Mouse (Mus musculus): ENCODE data around the gene Lmntd2. TPM values are rescaled to one million over a fixed set of nuclear protein-coding genes. Genes with fewer than 3 reads are reported as not detected.
A peak's percentile ranks its signal among the peaks of the same experiment; 100 is the strongest.

The Lmntd2 gene
- polyA plus RNA-seq, 1 experiment: 6.8 TPM

- no peaks in the 10 kb centered on the region; the same call in 1 of the 2 replicates for H3K27me3 ChIP-seq (ENCODE audit: control insufficient read depth, insufficient read depth, low read length)
- H3K4me3 ChIP-seq (ENCODE audit: extremely low read depth, insufficient read depth, insufficient read length): no peak overlapping the region
- no peak for DNase-seq (ENCODE audit: low read depth in 1 of 2, low spot score in 2 of 2)
- H3K27ac ChIP-seq (ENCODE audit: insufficient read depth, low read length): no peak overlapping the region
- H3K4me1 ChIP-seq (ENCODE audit: control insufficient read depth, insufficient read depth, insufficient read length): peaks cover 4% of the 10 kb centered on the region; the same call in 1 of the 2 replicates
- 88% methylated on average over 12 of the region's 12 CpGs for WGBS
- no peak for TF ChIP-seq CTCF (IDR thresholded peaks at IDR 0.05; ENCODE audit: extremely low read depth, insufficient read depth, insufficient read length, insufficient replicate concordance)
- TF ChIP-seq POLR2A (IDR thresholded peaks at IDR 0.05; ENCODE audit: low read depth, low read length): no peak
- H3K36me3 ChIP-seq (ENCODE audit: control insufficient read depth, insufficient read depth, low read length): no peaks in the 10 kb centered on the region
These were observed 3.7 kb downstream of the Lmntd2 start for GRCm38 (mm10) chr7:141210137-141210536.

DNA sequence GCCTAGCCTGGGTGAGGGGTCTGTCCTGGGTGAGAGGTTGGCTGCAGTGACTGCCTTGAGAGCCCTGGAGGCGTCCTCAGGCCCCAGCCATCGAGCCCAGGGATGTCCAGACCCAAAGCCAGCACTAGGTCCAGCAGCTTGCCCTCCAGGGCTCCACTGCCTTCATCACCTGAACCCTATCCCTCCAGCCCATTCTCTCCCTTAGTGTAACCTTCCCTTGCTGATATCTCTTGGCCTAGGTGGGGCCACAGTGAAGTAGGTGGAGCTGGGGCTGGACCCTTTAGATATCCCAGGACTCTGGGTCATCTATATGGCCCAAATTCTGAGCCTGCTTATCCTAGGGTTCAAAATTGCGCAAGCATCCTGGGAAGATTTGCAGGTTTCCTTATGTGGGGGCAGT is 4.4 kb downstream of the Lmntd2 start:
- no peaks in the 10 kb centered on the region for H3K36me3 ChIP-seq (ENCODE audit: control insufficient read depth, insufficient read depth, low read length)
- no peaks in the 10 kb centered on the region; the same call in 1 of the 2 replicates for H3K27me3 ChIP-seq (ENCODE audit: control insufficient read depth, insufficient read depth, low read length)
- TF ChIP-seq CTCF (IDR thresholded peaks at IDR 0.05; ENCODE audit: extremely low read depth, insufficient read depth, insufficient read length, insufficient replicate concordance) (no peak), POLR2A (IDR thresholded peaks at IDR 0.05; ENCODE audit: low read depth, low read length) (no peak)
- DNase-seq (ENCODE audit: low read depth in 1 of 2, low spot score in 2 of 2): no peak
- WGBS: 65% methylated on average over 3 of the region's 3 CpGs
- no peak overlapping the region for H3K4me3 ChIP-seq (ENCODE audit: extremely low read depth, insufficient read depth, insufficient read length)
- peak overlapping the region; percentile 12; the same call in 1 of the 2 replicates for H3K27ac ChIP-seq (ENCODE audit: insufficient read depth, low read length)
- H3K4me1 ChIP-seq (ENCODE audit: control insufficient read depth, insufficient read depth, insufficient read length): no peaks in the 10 kb centered on the region

GRCm38 (mm10) chr7:141206182-141206937 is 7.5 kb downstream of the Lmntd2 start:
- no peaks in the 10 kb centered on the region for H3K27me3 ChIP-seq (ENCODE audit: control insufficient read depth, insufficient read depth, low read length)
- TF ChIP-seq CTCF (IDR thresholded peaks at IDR 0.05; ENCODE audit: extremely low read depth, insufficient read depth, insufficient read length, insufficient replicate concordance) (no peak), POLR2A (IDR thresholded peaks at IDR 0.05; ENCODE audit: low read depth, low read length) (no peak)
- H3K27ac ChIP-seq (ENCODE audit: insufficient read depth, low read length): no peak overlapping the region
- H3K4me3 ChIP-seq (ENCODE audit: extremely low read depth, insufficient read depth, insufficient read length): no peak overlapping the region
- 89% methylated on average over 18 of the region's 18 CpGs for WGBS
- no peaks in the 10 kb centered on the region for H3K36me3 ChIP-seq (ENCODE audit: control insufficient read depth, insufficient read depth, low read length)
- no peaks in the 10 kb centered on the region for H3K4me1 ChIP-seq (ENCODE audit: control insufficient read depth, insufficient read depth, insufficient read length)
- DNase-seq (ENCODE audit: low read depth in 1 of 2, low spot score in 2 of 2): no peak

DNA sequence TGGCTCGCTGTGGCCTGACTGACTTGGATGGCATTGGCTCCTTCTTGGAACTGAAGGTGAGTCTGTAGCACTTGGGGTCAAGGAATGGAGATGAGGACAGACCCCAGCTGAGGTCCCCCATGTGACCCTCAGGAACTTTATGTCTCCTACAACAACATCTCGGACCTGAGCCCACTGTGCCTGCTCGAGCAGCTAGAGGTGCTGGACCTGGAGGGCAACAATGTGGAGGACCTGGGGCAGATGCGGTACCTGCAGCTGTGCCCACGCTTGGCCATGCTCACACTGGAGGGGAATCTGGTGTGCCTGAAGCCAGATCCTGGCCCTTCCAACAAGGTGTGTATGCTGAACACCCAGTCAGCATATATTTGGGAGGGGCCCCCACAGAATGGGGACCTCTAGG is 8.4 kb downstream of the Lmntd2 start:
- H3K4me3 ChIP-seq (ENCODE audit: extremely low read depth, insufficient read depth, insufficient read length): no peak overlapping the region
- no peak overlapping the region for H3K27ac ChIP-seq (ENCODE audit: insufficient read depth, low read length)
- no peaks in the 10 kb centered on the region for H3K4me1 ChIP-seq (ENCODE audit: control insufficient read depth, insufficient read depth, insufficient read length)
- H3K36me3 ChIP-seq (ENCODE audit: control insufficient read depth, insufficient read depth, low read length): no peaks in the 10 kb centered on the region
- TF ChIP-seq CTCF (IDR thresholded peaks at IDR 0.05; ENCODE audit: extremely low read depth, insufficient read depth, insufficient read length, insufficient replicate concordance) (no peak), POLR2A (IDR thresholded peaks at IDR 0.05; ENCODE audit: low read depth, low read length) (no peak)
- WGBS: 96% methylated on average over 5 of the region's 5 CpGs
- no peak for DNase-seq (ENCODE audit: low read depth in 1 of 2, low spot score in 2 of 2)
- no peaks in the 10 kb centered on the region for H3K27me3 ChIP-seq (ENCODE audit: control insufficient read depth, insufficient read depth, low read length)

DNA sequence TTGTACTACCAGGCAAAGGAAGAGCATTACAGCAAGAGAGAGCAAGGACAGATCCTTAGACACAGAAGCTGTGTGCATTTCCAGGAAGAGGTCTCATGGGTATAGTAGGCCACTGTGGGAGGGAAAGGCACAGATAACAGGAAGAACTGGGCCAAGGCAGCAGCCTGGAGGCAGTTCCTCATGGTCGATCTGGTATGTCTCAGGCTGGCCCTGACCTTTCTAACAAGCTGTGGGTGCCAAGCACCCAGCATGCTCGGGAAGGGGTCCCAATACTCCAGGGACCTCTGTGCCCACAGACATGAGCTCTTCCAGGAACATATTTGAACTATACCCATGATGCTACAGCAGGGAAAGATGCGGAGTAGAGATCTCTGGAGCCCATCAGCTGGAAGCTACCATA is 9.3 kb downstream of the Lmntd2 start:
- TF ChIP-seq POLR2A (IDR thresholded peaks at IDR 0.05; ENCODE audit: low read depth, low read length) (no peak), CTCF (IDR thresholded peaks at IDR 0.05; ENCODE audit: extremely low read depth, insufficient read depth, insufficient read length, insufficient replicate concordance) (no peak)
- Histone ChIP-seq H3K36me3 (ENCODE audit: control insufficient read depth, insufficient read depth, low read length) (no peaks in the 10 kb centered on the region), H3K4me3 (ENCODE audit: extremely low read depth, insufficient read depth, insufficient read length) (no peak overlapping the region), H3K27me3 (ENCODE audit: control insufficient read depth, insufficient read depth, low read length) (no peaks in the 10 kb centered on the region), H3K27ac (ENCODE audit: insufficient read depth, low read length) (no peak overlapping the region), H3K4me1 (ENCODE audit: control insufficient read depth, insufficient read depth, insufficient read length) (no peaks in the 10 kb centered on the region)
- WGBS: 43% methylated on average over 3 of the region's 3 CpGs
- no peak for DNase-seq (ENCODE audit: low read depth in 1 of 2, low spot score in 2 of 2)

DNA sequence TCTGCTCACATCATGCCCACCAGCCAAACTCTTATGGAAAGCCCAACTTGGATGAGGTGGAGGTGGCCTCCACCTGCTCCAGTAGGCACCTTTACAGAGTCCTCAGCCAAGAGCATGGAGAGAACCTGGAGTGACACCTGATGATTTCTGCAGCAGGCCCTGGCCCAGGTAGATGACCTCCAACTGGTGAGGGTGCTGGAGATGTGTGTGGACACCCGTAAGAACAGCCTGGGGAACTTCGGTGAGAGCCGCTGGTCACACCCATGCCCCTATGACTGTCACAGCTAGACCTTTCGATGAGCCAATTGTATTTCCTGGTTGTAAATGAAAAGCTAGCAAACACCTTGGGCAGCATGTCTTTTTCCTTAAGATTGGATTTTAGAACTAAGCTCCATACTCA is 15.8 kb downstream of the Lmntd2 start:
- no peak for DNase-seq (ENCODE audit: low read depth in 1 of 2, low spot score in 2 of 2)
- WGBS: 98% methylated on average over 4 of the region's 4 CpGs
- no peak overlapping the region for H3K27ac ChIP-seq (ENCODE audit: insufficient read depth, low read length)
- no peaks in the 10 kb centered on the region for H3K27me3 ChIP-seq (ENCODE audit: control insufficient read depth, insufficient read depth, low read length)
- TF ChIP-seq CTCF (IDR thresholded peaks at IDR 0.05; ENCODE audit: extremely low read depth, insufficient read depth, insufficient read length, insufficient replicate concordance): no peak
- no peak for TF ChIP-seq POLR2A (IDR thresholded peaks at IDR 0.05; ENCODE audit: low read depth, low read length)
- no peak overlapping the region for H3K4me3 ChIP-seq (ENCODE audit: extremely low read depth, insufficient read depth, insufficient read length)
- H3K36me3 ChIP-seq (ENCODE audit: control insufficient read depth, insufficient read depth, low read length): no peaks in the 10 kb centered on the region
- peaks cover 6% of the 10 kb centered on the region; the same call in 1 of the 2 replicates for H3K4me1 ChIP-seq (ENCODE audit: control insufficient read depth, insufficient read depth, insufficient read length)
